Mouse (Mus musculus) heart, postnatal 10 days (tissue): Measurements from ENCODE around the gene Higd1b. TPM values are rescaled to one million over a fixed set of nuclear protein-coding genes. Genes with fewer than 3 reads are reported as not detected.

Source experiments
- total RNA-seq, 2 experiments: library from RNA; stranded (reverse); gene quantifications; 2 replicates each; pipeline ENCODE4 v1.2.3; 2021

Gene Higd1b
- total RNA-seq, 2 experiments from 2014 or later = 19.0 to 23.1 TPM

Other genes with a start within 250 kb of the Higd1b start
- 10 to 100 TPM; 11.1 to 15.7 TPM for gene Fzd2, start 231.5 kb upstream of the Higd1b start, total RNA-seq
- under 1 TPM in 1 of 2 experiments, not detected in 1; 0.05 TPM for gene Meioc, start 172.1 kb upstream of the Higd1b start, total RNA-seq
- gene Ccdc43, start 138.1 kb upstream of the Higd1b start, total RNA-seq = 10 to 100 TPM; 19.7 to 22.7 TPM
- 1 to 10 TPM; 5.8 TPM for gene Adam11, start 74.4 kb upstream of the Higd1b start, total RNA-seq
- gene Gjc1, start 16.1 kb upstream of the Higd1b start, total RNA-seq = 10 to 100 TPM; 57.7 to 74.8 TPM
- 10 to 100 TPM; 48.5 to 59.2 TPM for gene Eftud2, start 45.1 kb downstream of the Higd1b start, total RNA-seq
- gene Ccdc103, start 45.4 kb downstream of the Higd1b start, total RNA-seq = under 1 TPM; 0.14 to 0.15 TPM
- gene Fam187a, start 49.3 kb downstream of the Higd1b start, total RNA-seq = not detected
- gene Gfap, start 65.1 kb downstream of the Higd1b start, total RNA-seq = under 1 TPM; 0.17 to 0.25 TPM
- 1 to 10 TPM; 5.7 to 6.9 TPM for gene Kif18b, start 89.3 kb downstream of the Higd1b start, total RNA-seq
- under 1 TPM; 0.22 to 0.34 TPM for gene C1ql1, start 110.8 kb downstream of the Higd1b start, total RNA-seq
- 10 to 100 TPM; 61.4 to 63.2 TPM for gene Nmt1, start 192.3 kb downstream of the Higd1b start, total RNA-seq
- 10 to 100 TPM; 62.5 to 70.5 TPM for gene Dcakd, start 192.5 kb downstream of the Higd1b start, total RNA-seq